Mouse (Mus musculus): ENCODE measurements around the gene Fam169a.

Gene Fam169a

DNA sequence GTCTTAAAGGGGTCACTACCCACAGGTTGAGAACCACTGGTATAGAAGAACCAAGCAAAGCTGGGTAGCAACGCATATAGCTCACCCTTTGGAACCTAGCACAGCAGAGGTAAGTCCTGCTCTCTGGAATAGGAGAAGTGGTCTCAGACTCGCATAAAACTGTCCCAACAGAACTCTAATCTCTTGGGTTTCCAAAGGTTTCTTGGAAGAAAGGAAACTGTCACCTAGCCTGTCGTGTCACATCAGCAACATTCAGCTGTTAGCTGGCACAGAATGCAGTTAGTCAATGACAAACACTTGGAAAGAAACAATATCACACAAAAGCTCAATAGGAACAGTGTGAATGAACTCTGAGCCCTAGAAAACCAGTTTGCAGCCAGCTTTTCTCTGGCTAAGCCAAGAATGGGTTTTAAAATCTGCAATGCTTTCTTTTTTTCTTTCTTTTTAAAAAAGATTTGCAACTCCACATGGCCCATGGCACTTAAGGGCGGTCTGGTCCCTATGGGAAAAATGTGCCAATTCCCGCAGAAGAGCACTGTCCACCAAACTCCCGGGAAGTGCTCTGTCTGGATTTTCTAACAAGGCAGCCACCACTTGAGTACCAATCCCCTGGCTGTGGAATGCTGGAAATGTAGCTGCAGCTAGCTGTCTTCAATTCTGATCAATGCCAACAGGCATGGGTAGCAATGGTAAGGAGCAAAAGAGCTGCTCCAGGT lies 113.2 kb downstream of the Fam169a start:
- no peak for DNase-seq (ENCODE audit: low spot score)
